Mouse (Mus musculus) C2C12 (cell line): ENCODE measurements at regions not wholly inside any gene's neighbourhood (a gene's known extent, or its start where the extent isn't known, plus 50 kb on each side); places are given as distances from the start of the nearest gene placed in this dataset.

Experiments
- H3K27me3 ChIP-seq: one replicate; pipeline ENCODE4 v1.6.1; 2011; ENCODE audit not compliant: control insufficient read depth, insufficient read depth, insufficient read length
- H3K36me3 ChIP-seq: one replicate; pipeline ENCODE4 v1.6.1; 2011; ENCODE audit not compliant: control insufficient read depth, insufficient read depth
- H3K4me3 ChIP-seq: one replicate; pipeline ENCODE4 v1.5.1; 2011; ENCODE audit warnings: mild to moderate bottlenecking, control low read depth; ENCODE audit not compliant: poor library complexity, insufficient read depth, severe bottlenecking
- H3K79me2 ChIP-seq: one replicate; pipeline ENCODE4 v1.6.1; 2011; ENCODE audit not compliant: control insufficient read depth, insufficient read depth
- H3K79me3 ChIP-seq: one replicate; pipeline ENCODE4 v1.6.1; 2011; ENCODE audit warnings: low read depth, control low read depth
- H3ac ChIP-seq: one replicate; pipeline ENCODE3; 2011; ENCODE audit warnings: low read depth; ENCODE audit not compliant: control insufficient read depth, insufficient read length
- CEBPB ChIP-seq: IDR thresholded peaks from one replicate; pipeline ENCODE4 v1.6.1; 2011; ENCODE audit warnings: low read depth, mild to moderate bottlenecking, control low read depth, moderate library complexity
- CTCF ChIP-seq: IDR thresholded peaks from one replicate; pipeline ENCODE4 v1.5.1; 2011; ENCODE audit not compliant: control insufficient read depth, insufficient read depth, insufficient read length
- FOSL1 ChIP-seq: IDR thresholded peaks from one replicate; pipeline ENCODE4 v1.8.0; 2011; ENCODE audit warnings: mild to moderate bottlenecking, low read length; ENCODE audit not compliant: poor library complexity, insufficient read depth, severe bottlenecking
- MAX ChIP-seq: IDR thresholded peaks from one replicate; pipeline ENCODE4 v1.6.1; 2011; ENCODE audit warnings: mild to moderate bottlenecking, control low read depth
- MYOD1 ChIP-seq: IDR thresholded peaks from one replicate; pipeline ENCODE4 v1.6.1; 2011; ENCODE audit warnings: low read depth; ENCODE audit not compliant: control insufficient read depth, insufficient read length
- MYOG ChIP-seq: IDR thresholded peaks from one replicate; pipeline ENCODE4 v1.6.1; 2011; ENCODE audit not compliant: control insufficient read depth, insufficient read length; ENCODE audit errors: extremely low read depth
- USF1 ChIP-seq: IDR thresholded peaks from one replicate; pipeline ENCODE4 v1.6.1; 2011; ENCODE audit warnings: low read depth, mild to moderate bottlenecking, control low read depth, moderate library complexity

GRCm38 (mm10) chr1:133487171-133487901, 63.2 kb upstream of the Sox13 start:
- Histone ChIP-seq H3K4me3 (no peak overlapping the region), H3K27me3 (peaks cover under 1% of the 10 kb centered on the region), H3K36me3 (no peaks in the 10 kb centered on the region), H3ac (no peak overlapping the region), H3K79me2 (no peaks in the 10 kb centered on the region), H3K79me3 (no peaks in the 10 kb centered on the region)
- TF ChIP-seq MYOG (no peak), CEBPB (no peak), MYOD1 (no peak), USF1 (no peak), MAX (no peak), FOSL1 (no peak), CTCF (no peak)

- H3K36me3 ChIP-seq, result no peaks in the 10 kb centered on the region
- no peaks in the 10 kb centered on the region for H3K79me3 ChIP-seq
- TF ChIP-seq FOSL1 (no peak), CTCF (no peak), MYOG (no peak), CEBPB (no peak), USF1 (no peak), MAX (no peak), MYOD1 (no peak)
- no peaks in the 10 kb centered on the region for H3K27me3 ChIP-seq
- no peak overlapping the region for H3K4me3 ChIP-seq
- no peak overlapping the region for H3ac ChIP-seq
- H3K79me2 ChIP-seq, result no peaks in the 10 kb centered on the region
Measured at GRCm38 (mm10) chr1:133486370-133486769, 62.2 kb upstream of the Sox13 start.

GRCm38 (mm10) chr1:133482891-133483290, 58.7 kb upstream of the Sox13 start:
- Histone ChIP-seq H3K27me3 (no peaks in the 10 kb centered on the region), H3ac (no peak overlapping the region), H3K4me3 (no peak overlapping the region), H3K79me3 (no peaks in the 10 kb centered on the region), H3K79me2 (no peaks in the 10 kb centered on the region), H3K36me3 (no peaks in the 10 kb centered on the region)
- no peak for TF ChIP-seq CEBPB
- no peak for TF ChIP-seq USF1
- TF ChIP-seq MYOD1, result no peak
- TF ChIP-seq MYOG, result no peak
- no peak for TF ChIP-seq CTCF
- TF ChIP-seq FOSL1, result no peak
- no peak for TF ChIP-seq MAX

- no peaks in the 10 kb centered on the region for H3K79me3 ChIP-seq
- TF ChIP-seq CTCF (no peak), MAX (no peak), MYOD1 (no peak), USF1 (no peak), FOSL1 (no peak), CEBPB (no peak), MYOG (no peak)
- no peaks in the 10 kb centered on the region for H3K27me3 ChIP-seq
- no peak overlapping the region for H3ac ChIP-seq
- no peaks in the 10 kb centered on the region for H3K79me2 ChIP-seq
- no peaks in the 10 kb centered on the region for H3K36me3 ChIP-seq
- no peak overlapping the region for H3K4me3 ChIP-seq
Measured at GRCm38 (mm10) chr1:133474546-133474945, 50.4 kb upstream of the Sox13 start.
